Mouse (Mus musculus): ENCODE measurements at regions not wholly inside any gene's neighbourhood (a gene's known extent, or its start where the extent isn't known, plus 50 kb on each side); places are given as distances from the start of the nearest gene placed in this dataset.

GRCm38 (mm10) chr19:49375754-49376619 is 1170.2 kb downstream of the Sorcs3 start:
- ChIA-PET CTCF (interaction anchor here in 1 of 4 experiments (0.5 kb wide), 1 partner anchor 1354 kb away, joined by 6 read pairs; no protein-coding TSS in a partner anchor), POLR2A (no interaction called here)

GRCm38 (mm10) chr19:49379646-49380045 is 1173.8 kb downstream of the Sorcs3 start:
- POLR2A ChIA-PET: no interaction called here
- CTCF ChIA-PET: no interaction called here

GRCm38 (mm10) chr19:49396257-49396656 is 1190.4 kb downstream of the Sorcs3 start:
- ChIA-PET POLR2A (no interaction called here), CTCF (no interaction called here)

- CTCF ChIA-PET: no interaction called here
- POLR2A ChIA-PET: no interaction called here
Measured at GRCm38 (mm10) chr19:49415326-49415725, 1209.5 kb downstream of the Sorcs3 start.

GRCm38 (mm10) chr19:49423059-49423900 is 1217.5 kb downstream of the Sorcs3 start:
- ChIA-PET POLR2A (no interaction called here), CTCF (no interaction called here)
